Mouse (Mus musculus): ENCODE data around the gene Prkcg.

- no peak for TF ChIP-seq CTCF (IDR thresholded peaks at IDR 0.05; ENCODE audit: control insufficient read depth, insufficient read depth, insufficient replicate concordance, low read depth, low read length)
- TF ChIP-seq POLR2A (IDR thresholded peaks at IDR 0.05; ENCODE audit: control insufficient read depth, low read depth, low read length) = no peak
These were observed 14.8 kb downstream of the Prkcg start for GRCm38 (mm10) chr7:3303789-3304188.

Data from testis, adult 2 months (tissue).